Mouse (Mus musculus): Measurements from ENCODE around the gene Srsf3. TPM values are rescaled to one million over a fixed set of nuclear protein-coding genes. Genes with fewer than 3 reads are reported as not detected.

Gene Srsf3
- total and polyA plus RNA-seq, 3 experiments: 171 to 687 (median 380) TPM

DNA sequence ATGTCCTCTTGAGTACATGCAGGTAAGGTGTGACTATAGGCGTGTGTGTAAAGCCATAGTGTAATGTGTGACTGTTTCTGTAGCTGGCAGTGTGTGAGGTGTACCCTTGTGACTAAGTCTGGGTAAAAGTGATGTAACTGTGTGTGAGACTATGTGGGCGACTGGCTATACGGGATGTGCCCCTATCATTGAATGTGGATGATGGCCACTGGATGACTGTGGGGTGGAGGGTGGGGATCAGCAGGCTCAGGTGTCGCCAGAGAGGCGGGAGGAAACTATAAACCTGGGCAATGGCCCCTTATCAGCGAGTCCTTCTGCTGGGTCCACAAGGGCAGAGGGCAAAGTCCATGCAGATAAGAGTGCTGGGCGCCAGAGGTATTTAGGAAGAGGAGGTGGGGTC is 17.5 kb downstream of the Srsf3 start:
- dilution Hi-C loops (cut with MboI; ENCODE audit: extremely low pct_ligation_motif_present, extremely low pct_unique_long_range_greater_than_20kb, low sequenced_read_pairs) (no loop called here), in situ Hi-C loops (cut with MboI; ENCODE audit: low pct_ligation_motif_present, low pct_unique_long_range_greater_than_20kb, low sequenced_read_pairs) (loop anchor here (5.0 kb wide), 3 partner anchors 42 to 197 kb away; partner anchors contain the start of gene Cdkn1a)
- H3K4me1 ChIP-seq (ENCODE audit: control insufficient read depth in 1 of 2, insufficient read depth in 2 of 2): peaks cover 0 to 13% of the 10 kb centered on the region in 2 experiments; a peak in 2 of 4 replicates
- no peaks in the 10 kb centered on the region for H3K79me2 ChIP-seq (replicated peaks; ENCODE audit: control insufficient read depth, extremely low read depth, insufficient read depth, poor library complexity, severe bottlenecking)
- no peak overlapping the region for H3K4me3 ChIP-seq (replicated peaks in 1 of 3; ENCODE audit: low read depth in 2 of 3, low read length in 2 of 3, poor library complexity in 1 of 3)
- no peak overlapping the region for H3K4me2 ChIP-seq (ENCODE audit: insufficient read depth, low read depth, poor library complexity, severe bottlenecking)
- peaks cover 27 to 78% of the 10 kb centered on the region in 2 experiments for H3K36me3 ChIP-seq (replicated peaks in 1 of 2; ENCODE audit: control insufficient read depth in 1 of 2, insufficient read depth in 1 of 2, low read length in 1 of 2)
- H3K27me3 ChIP-seq (replicated peaks): no peaks in the 10 kb centered on the region
- no peak overlapping the region for H3K27ac ChIP-seq (ENCODE audit: insufficient read depth, low read depth)
- no peak overlapping the region for H3K9ac ChIP-seq (ENCODE audit: insufficient read depth, low read depth)
- no peaks in the 10 kb centered on the region for H3K9me3 ChIP-seq (replicated peaks; ENCODE audit: low read length)
- TF ChIP-seq ETS1 (conservative IDR thresholded peaks at IDR 0.05; ENCODE audit: low read depth, low read length) (no peak), RAD21 (IDR thresholded peaks at IDR 0.05; ENCODE audit: low read depth, low read length) (no peak), PAX5 (IDR thresholded peaks at IDR 0.05; ENCODE audit: low read length) (no peak)
- DNase-seq (ENCODE audit: extremely low read depth): no peak

GRCm38 (mm10) chr17:29050791-29051190 is 18.4 kb downstream of the Srsf3 start:
- Histone ChIP-seq H3K4me3 (replicated peaks in 1 of 3; ENCODE audit: low read depth in 2 of 3, low read length in 2 of 3, poor library complexity in 1 of 3) (no peak overlapping the region), H3K27ac (ENCODE audit: insufficient read depth, low read depth) (no peak overlapping the region), H3K36me3 (replicated peaks in 1 of 2; ENCODE audit: control insufficient read depth in 1 of 2, insufficient read depth in 1 of 2, low read length in 1 of 2) (peaks cover 19 to 70% of the 10 kb centered on the region in 2 experiments), H3K27me3 (replicated peaks) (no peaks in the 10 kb centered on the region), H3K79me2 (replicated peaks; ENCODE audit: control insufficient read depth, extremely low read depth, insufficient read depth, poor library complexity, severe bottlenecking) (no peaks in the 10 kb centered on the region), H3K9me3 (replicated peaks; ENCODE audit: low read length) (no peaks in the 10 kb centered on the region), H3K4me1 (ENCODE audit: control insufficient read depth in 1 of 2, insufficient read depth in 2 of 2) (peaks cover 0 to 15% of the 10 kb centered on the region in 2 experiments; a peak in 2 of 4 replicates), H3K9ac (ENCODE audit: insufficient read depth, low read depth) (no peak overlapping the region), H3K4me2 (ENCODE audit: insufficient read depth, low read depth, poor library complexity, severe bottlenecking) (no peak overlapping the region)
- no peak for DNase-seq (ENCODE audit: extremely low read depth)
- in situ Hi-C loops (cut with MboI; ENCODE audit: low pct_ligation_motif_present, low pct_unique_long_range_greater_than_20kb, low sequenced_read_pairs) (no loop called here), dilution Hi-C loops (cut with MboI; ENCODE audit: extremely low pct_ligation_motif_present, extremely low pct_unique_long_range_greater_than_20kb, low sequenced_read_pairs) (no loop called here)
- no peak for TF ChIP-seq CHD1 (IDR thresholded peaks at IDR 0.05; ENCODE audit: low read depth, low read length)
- no peak for TF ChIP-seq GABPA (IDR thresholded peaks at IDR 0.05; ENCODE audit: insufficient replicate concordance, low read depth, low read length)
- TF ChIP-seq CTCF (conservative IDR thresholded peaks at IDR 0.05 in 1 of 2, IDR thresholded peaks at IDR 0.05 in 1 of 2; ENCODE audit: low read depth in 2 of 2, low read length in 2 of 2): no peak
- TF ChIP-seq IRF4 (IDR thresholded peaks at IDR 0.05; ENCODE audit: low read depth, low read length): no peak
- TF ChIP-seq EP300 (IDR thresholded peaks at IDR 0.05; ENCODE audit: low read length): no peak
- no peak for TF ChIP-seq BHLHE40 (IDR thresholded peaks at IDR 0.05; ENCODE audit: low read depth, low read length)
- no peak for TF ChIP-seq ZKSCAN1 (IDR thresholded peaks at IDR 0.05; ENCODE audit: borderline replicate concordance, low read depth, low read length)
- no peak for TF ChIP-seq ELF1 (IDR thresholded peaks at IDR 0.05; ENCODE audit: low read depth, low read length)
- no peak for TF ChIP-seq NELFE (IDR thresholded peaks at IDR 0.05; ENCODE audit: low read depth, low read length)
- TF ChIP-seq JUND (conservative IDR thresholded peaks at IDR 0.05; ENCODE audit: low read depth, low read length): no peak
- TF ChIP-seq PAX5 (IDR thresholded peaks at IDR 0.05; ENCODE audit: low read length): no peak
- no peak for TF ChIP-seq HCFC1 (IDR thresholded peaks at IDR 0.05; ENCODE audit: low read depth, low read length)
- TF ChIP-seq JUN (IDR thresholded peaks at IDR 0.05; ENCODE audit: insufficient read depth, low read depth, low read length): no peak
- TF ChIP-seq ETS1 (conservative IDR thresholded peaks at IDR 0.05; ENCODE audit: low read depth, low read length): no peak
- TF ChIP-seq ZNF384 (IDR thresholded peaks at IDR 0.05; ENCODE audit: low read depth, low read length): no peak
- TF ChIP-seq ZC3H11A (IDR thresholded peaks at IDR 0.05; ENCODE audit: low read depth, low read length): no peak
- no peak for TF ChIP-seq UBTF (IDR thresholded peaks at IDR 0.05; ENCODE audit: low read depth, low read length)
- no peak for TF ChIP-seq MAX (IDR thresholded peaks at IDR 0.05; ENCODE audit: low read length)
- TF ChIP-seq ZMIZ1 (IDR thresholded peaks at IDR 0.05; ENCODE audit: low read depth, low read length): no peak
- no peak for TF ChIP-seq RCOR1 (conservative IDR thresholded peaks at IDR 0.05; ENCODE audit: low read depth, low read length)
